ENCODE assay signal across 1 mouse cellular context in genomic region chr17:46182273-46182672, GRCm38 (mm10).
TF ChIP-seq lines count a peak whose summit lies in the region.

No protein-coding gene starts in this region.

TF ChIP-seq in CH12.LX, 34 proteins besides CTCF, POLR2A, EP300 and RAD21:
- TF ChIP-seq MAFK (IDR thresholded peaks at IDR 0.05; ENCODE audit: insufficient replicate concordance, low read length) (no peak), TBP (conservative IDR thresholded peaks at IDR 0.05; ENCODE audit: low read depth, low read length) (no peak), HCFC1 (IDR thresholded peaks at IDR 0.05; ENCODE audit: low read depth, low read length) (no peak), ETS1 (conservative IDR thresholded peaks at IDR 0.05; ENCODE audit: low read depth, low read length) (no peak), CHD1 (IDR thresholded peaks at IDR 0.05; ENCODE audit: low read depth, low read length) (no peak), MAZ (IDR thresholded peaks at IDR 0.05; ENCODE audit: low read depth, low read length) (no peak), USF1 (IDR thresholded peaks at IDR 0.05; ENCODE audit: low read depth, low read length) (no peak), MEF2A (IDR thresholded peaks at IDR 0.05; ENCODE audit: borderline replicate concordance, low read depth, low read length) (no peak), POLR2AphosphoS2 (IDR thresholded peaks at IDR 0.05; ENCODE audit: low read depth, low read length) (no peak), JUND (conservative IDR thresholded peaks at IDR 0.05; ENCODE audit: low read depth, low read length) (no peak), ZC3H11A (IDR thresholded peaks at IDR 0.05; ENCODE audit: low read depth, low read length) (no peak), ZNF384 (IDR thresholded peaks at IDR 0.05; ENCODE audit: low read depth, low read length) (no peak), RCOR1 (conservative IDR thresholded peaks at IDR 0.05; ENCODE audit: low read depth, low read length) (no peak), USF2 (conservative IDR thresholded peaks at IDR 0.05; ENCODE audit: low read depth, low read length) (no peak), GABPA (IDR thresholded peaks at IDR 0.05; ENCODE audit: insufficient replicate concordance, low read depth, low read length) (no peak), MXI1 (IDR thresholded peaks at IDR 0.05; ENCODE audit: low read depth, low read length) (no peak), NRF1 (IDR thresholded peaks at IDR 0.05; ENCODE audit: low read depth, low read length) (no peak), MYC (IDR thresholded peaks at IDR 0.05; ENCODE audit: low read depth, low read length) (no peak), KAT2A (IDR thresholded peaks at IDR 0.05; ENCODE audit: insufficient replicate concordance, low read length) (no peak), SMC3 (IDR thresholded peaks at IDR 0.05; ENCODE audit: low read depth, low read length) (no peak)
TF ChIP-seq in CH12.LX: peak in this region for 0.
